Mouse (Mus musculus) neural tube, embryonic 14.5 days (tissue): ENCODE data around the gene Mprip. TPM values are rescaled to one million over a fixed set of nuclear protein-coding genes. Genes with fewer than 3 reads are reported as not detected.

ENCODE experiments used
- ATAC-seq: fragments of 200-750 bp; cut with Nextera tagmentation; 2 replicates; pipeline ENCODE4 v1.8.0; 2017; ENCODE audit warnings: low read depth, mild to moderate bottlenecking, moderate TSS enrichment, moderate library complexity
- H3K27ac ChIP-seq: fragments of 300-500 bp; sonication (generic); 2 replicates; pipeline ENCODE4 v1.5.1; 2014; ENCODE audit warnings: low read depth, mild to moderate bottlenecking, control low read depth, low read length, moderate library complexity, mixed read lengths
- H3K27me3 ChIP-seq: fragments of 300-500 bp; sonication (generic); 2 replicates; pipeline ENCODE4 v1.6.1; 2014; ENCODE audit warnings: low read length; ENCODE audit not compliant: control insufficient read depth, insufficient read depth
- H3K36me3 ChIP-seq: fragments of 300-500 bp; sonication (generic); 2 replicates; pipeline ENCODE4 v1.6.1; 2014; ENCODE audit warnings: low read length, mixed read lengths; ENCODE audit not compliant: control insufficient read depth, insufficient read depth
- H3K4me1 ChIP-seq: fragments of 300-500 bp; sonication (generic); 2 replicates; pipeline ENCODE4 v1.6.1; 2014; ENCODE audit warnings: low read length; ENCODE audit not compliant: control insufficient read depth, insufficient read depth
- H3K4me2 ChIP-seq: fragments of 300-500 bp; sonication (generic); 2 replicates; pipeline ENCODE4 v1.6.1; 2014; ENCODE audit warnings: mild to moderate bottlenecking, low read depth, low read length, control low read depth
- H3K4me3 ChIP-seq: fragments of 300-500 bp; sonication (generic); 2 replicates; pipeline ENCODE4 v1.5.1; 2014; ENCODE audit warnings: low read depth, low read length, control low read depth, mixed read lengths
- H3K9ac ChIP-seq: fragments of 300-500 bp; sonication (generic); replicated peaks from 2 replicates; pipeline ENCODE4 v1.6.1; 2014; ENCODE audit warnings: low read depth, mild to moderate bottlenecking, control low read depth, low read length, mixed read lengths
- H3K9me3 ChIP-seq: fragments of 300-500 bp; sonication (generic); 2 replicates; pipeline ENCODE4 v1.6.1; 2016; ENCODE audit warnings: low read length; ENCODE audit not compliant: control insufficient read depth
- WGBS: fragments of 180-500 bp; shearing (Covaris S2); extraction: QIAGEN DNeasy Blood & Tissue Kit; methylation state at CpG from one replicate; pipeline ENCODE4 v1.1.7; 2014; 5-methylcytosine and 5-hydroxymethylcytosine counted together
- polyA plus RNA-seq: library from polyadenylated mRNA; unstranded; fragments of >200 nt; fragmentation: Nextera tagmentation; extraction: Ambion mirVana; gene quantifications from 2 replicates; pipeline ENCODE4 v1.2.1, GENCODE M21; 2014

The Mprip gene
- polyA plus RNA-seq, 1 experiment from 2014 or later = 54.6 TPM

GRCm38 (mm10) chr11:59737250-59737649 lies 76.1 kb downstream of the Mprip start:
- Histone ChIP-seq H3K4me1 (no peaks in the 10 kb centered on the region; the same call in 1 of the 2 replicates), H3K4me2 (no peak overlapping the region), H3K27me3 (no peaks in the 10 kb centered on the region), H3K4me3 (no peak overlapping the region), H3K36me3 (peaks cover 51% of the 10 kb centered on the region), H3K9ac (no peak overlapping the region), H3K9me3 (no peaks in the 10 kb centered on the region), H3K27ac (no peak overlapping the region)
- WGBS = 98% methylated on average over 12 of the region's 12 CpGs
- ATAC-seq = no peak

GRCm38 (mm10) chr11:59739996-59740395 lies 78.9 kb downstream of the Mprip start:
- Histone ChIP-seq H3K4me2 (no peak overlapping the region), H3K9ac (no peak overlapping the region), H3K4me1 (no peaks in the 10 kb centered on the region), H3K4me3 (no peak overlapping the region), H3K27ac (no peak overlapping the region), H3K36me3 (peaks cover 67% of the 10 kb centered on the region), H3K9me3 (no peaks in the 10 kb centered on the region), H3K27me3 (no peaks in the 10 kb centered on the region)
- 90% methylated on average over 2 of the region's 2 CpGs for WGBS
- no peak for ATAC-seq

- Histone ChIP-seq H3K36me3 (peaks cover 66% of the 10 kb centered on the region), H3K9ac (no peak overlapping the region), H3K27ac (no peak overlapping the region), H3K4me1 (no peaks in the 10 kb centered on the region), H3K4me2 (no peak overlapping the region), H3K27me3 (no peaks in the 10 kb centered on the region), H3K9me3 (no peaks in the 10 kb centered on the region), H3K4me3 (no peak overlapping the region)
- WGBS = 99% methylated on average over 5 of the region's 5 CpGs
- no peak for ATAC-seq
Measured at GRCm38 (mm10) chr11:59741915-59742314, 80.8 kb downstream of the Mprip start.

- H3K36me3 ChIP-seq = peaks cover 56% of the 10 kb centered on the region
- H3K4me3 ChIP-seq = no peak overlapping the region
- H3K4me2 ChIP-seq = no peak overlapping the region
- no peak overlapping the region for H3K9ac ChIP-seq
- H3K27ac ChIP-seq = no peak overlapping the region
- H3K4me1 ChIP-seq = no peaks in the 10 kb centered on the region
- H3K9me3 ChIP-seq = no peaks in the 10 kb centered on the region
- WGBS = 100% methylated on average over 2 of the region's 2 CpGs
- ATAC-seq = no peak
- H3K27me3 ChIP-seq = no peaks in the 10 kb centered on the region
Measured at GRCm38 (mm10) chr11:59743307-59743706, 82.2 kb downstream of the Mprip start.

- H3K4me3 ChIP-seq = no peak overlapping the region
- WGBS = 100% methylated on average over 1 of the region's 1 CpGs
- no peak overlapping the region for H3K27ac ChIP-seq
- no peak overlapping the region for H3K4me2 ChIP-seq
- no peaks in the 10 kb centered on the region for H3K9me3 ChIP-seq
- H3K27me3 ChIP-seq = no peaks in the 10 kb centered on the region
- H3K9ac ChIP-seq = no peak overlapping the region
- peaks cover 55% of the 10 kb centered on the region for H3K36me3 ChIP-seq
- H3K4me1 ChIP-seq = no peaks in the 10 kb centered on the region
- ATAC-seq = no peak
Measured at GRCm38 (mm10) chr11:59743712-59744111, 82.6 kb downstream of the Mprip start.

GRCm38 (mm10) chr11:59744374-59744773 lies 83.3 kb downstream of the Mprip start:
- Histone ChIP-seq H3K4me1 (no peaks in the 10 kb centered on the region), H3K9me3 (no peaks in the 10 kb centered on the region), H3K36me3 (peaks cover 50% of the 10 kb centered on the region), H3K27ac (no peak overlapping the region), H3K4me3 (no peak overlapping the region), H3K4me2 (no peak overlapping the region), H3K9ac (no peak overlapping the region), H3K27me3 (no peaks in the 10 kb centered on the region)
- no peak for ATAC-seq
- WGBS = 94% methylated on average over 4 of the region's 4 CpGs

- Histone ChIP-seq H3K27me3 (no peaks in the 10 kb centered on the region), H3K9me3 (no peaks in the 10 kb centered on the region), H3K36me3 (peaks cover 46% of the 10 kb centered on the region), H3K27ac (no peak overlapping the region), H3K4me3 (no peak overlapping the region), H3K4me2 (no peak overlapping the region), H3K4me1 (no peaks in the 10 kb centered on the region), H3K9ac (no peak overlapping the region)
- 92% methylated on average over 5 of the region's 5 CpGs for WGBS
- ATAC-seq = no peak
Measured at GRCm38 (mm10) chr11:59745851-59746250, 84.7 kb downstream of the Mprip start.

GRCm38 (mm10) chr11:59746614-59747013 lies 85.5 kb downstream of the Mprip start:
- Histone ChIP-seq H3K9ac (no peak overlapping the region), H3K27ac (no peak overlapping the region), H3K36me3 (peaks cover 48% of the 10 kb centered on the region), H3K27me3 (no peaks in the 10 kb centered on the region), H3K4me1 (no peaks in the 10 kb centered on the region), H3K4me3 (no peak overlapping the region), H3K4me2 (no peak overlapping the region), H3K9me3 (no peaks in the 10 kb centered on the region)
- WGBS = 94% methylated on average over 2 of the region's 2 CpGs
- ATAC-seq = no peak

- Histone ChIP-seq H3K27ac (no peak overlapping the region), H3K4me3 (no peak overlapping the region), H3K4me1 (no peaks in the 10 kb centered on the region), H3K9me3 (no peaks in the 10 kb centered on the region), H3K9ac (no peak overlapping the region), H3K4me2 (no peak overlapping the region), H3K36me3 (peaks cover 48% of the 10 kb centered on the region), H3K27me3 (no peaks in the 10 kb centered on the region)
- WGBS = 96% methylated on average over 3 of the region's 3 CpGs
- no peak for ATAC-seq
Measured at GRCm38 (mm10) chr11:59749050-59749449, 87.9 kb downstream of the Mprip start.

GRCm38 (mm10) chr11:59754504-59754903 lies 93.4 kb downstream of the Mprip start:
- H3K9me3 ChIP-seq = no peaks in the 10 kb centered on the region
- H3K4me1 ChIP-seq = no peaks in the 10 kb centered on the region
- no peak overlapping the region for H3K27ac ChIP-seq
- peaks cover 85% of the 10 kb centered on the region for H3K36me3 ChIP-seq
- no peak overlapping the region for H3K4me2 ChIP-seq
- H3K4me3 ChIP-seq = no peak overlapping the region
- no peak for ATAC-seq
- no peaks in the 10 kb centered on the region for H3K27me3 ChIP-seq
- 98% methylated on average over 6 of the region's 6 CpGs for WGBS
- no peak overlapping the region for H3K9ac ChIP-seq
